Mouse (Mus musculus) cerebellum, adult 8-10 months (tissue): ENCODE measurements around the gene Fbxl17.

ENCODE experiments used
- DNase-seq: peaks from one replicate; pipeline ENCODE4 v3.0.0; 2022

Fbxl17 gene

DNA sequence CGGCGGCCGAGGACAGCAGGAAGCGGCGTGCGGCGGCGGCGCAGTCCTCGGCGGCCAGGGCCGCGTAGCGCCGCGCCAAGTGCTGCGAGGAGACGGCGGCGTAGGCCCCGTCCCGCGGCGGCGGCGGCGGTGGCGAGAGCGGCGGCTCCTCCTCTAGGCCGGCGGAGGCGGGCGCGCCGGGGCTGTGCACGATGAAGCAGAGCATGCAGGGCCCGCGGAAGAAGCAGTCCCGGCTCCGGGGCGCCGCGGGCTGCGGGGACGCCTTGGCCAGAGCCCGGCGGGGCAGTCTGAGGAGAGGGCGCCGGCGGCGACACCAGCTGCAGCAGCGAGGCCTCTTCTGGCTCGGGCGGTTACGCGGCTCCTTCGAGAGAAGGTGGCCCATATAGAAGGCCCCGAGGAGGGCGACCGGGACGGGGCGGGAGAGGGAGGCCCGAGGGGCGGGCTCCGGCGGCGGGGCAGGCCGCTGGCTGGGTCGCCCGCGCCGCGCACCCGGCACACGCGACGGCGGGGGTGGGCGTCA is at the start of gene Fbxl17:
Gene Fbxl17 (minus strand): TSS at position 382 of the 520 bp plus-strand sequence.
- DNase-seq: peak; percentile 63

GRCm38 (mm10) chr17:63547465-63547864 is 47.6 kb upstream of the Fbxl17 start:
- peak; percentile 11 for DNase-seq

DNA sequence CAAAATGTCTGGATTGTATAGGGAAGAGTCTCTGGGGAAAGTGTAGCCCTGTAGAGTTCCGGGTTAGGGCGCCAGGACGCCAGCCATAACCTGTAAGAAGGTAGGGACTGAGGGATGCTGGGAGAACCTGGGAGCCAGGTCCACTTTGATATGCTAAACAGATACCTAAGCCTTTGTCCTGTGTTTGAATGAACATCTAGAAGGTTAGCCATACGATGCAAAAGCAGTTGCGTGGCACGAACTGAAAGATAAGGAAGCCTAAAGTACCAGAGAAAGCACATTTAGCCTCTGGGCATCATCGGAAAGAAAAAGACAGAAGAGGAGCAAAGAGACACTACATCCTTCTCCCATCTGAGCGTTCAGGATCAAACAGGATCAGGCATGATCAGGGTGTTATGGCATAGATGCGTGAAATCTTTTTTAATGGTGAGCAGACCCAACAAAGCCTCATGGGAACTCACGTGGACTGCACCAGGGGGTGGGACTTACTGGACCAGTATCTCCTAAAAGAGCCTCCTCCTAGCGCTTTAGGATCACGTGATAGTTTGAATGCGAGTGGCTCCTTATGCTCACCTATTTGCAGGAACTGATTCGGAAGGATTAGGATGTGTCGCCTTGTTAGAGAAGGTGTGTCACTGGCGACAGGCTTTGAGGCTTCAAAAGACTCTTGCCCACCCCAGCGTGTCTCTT is 34.9 kb upstream of the Fbxl17 start:
- DNase-seq: no peak

DNA sequence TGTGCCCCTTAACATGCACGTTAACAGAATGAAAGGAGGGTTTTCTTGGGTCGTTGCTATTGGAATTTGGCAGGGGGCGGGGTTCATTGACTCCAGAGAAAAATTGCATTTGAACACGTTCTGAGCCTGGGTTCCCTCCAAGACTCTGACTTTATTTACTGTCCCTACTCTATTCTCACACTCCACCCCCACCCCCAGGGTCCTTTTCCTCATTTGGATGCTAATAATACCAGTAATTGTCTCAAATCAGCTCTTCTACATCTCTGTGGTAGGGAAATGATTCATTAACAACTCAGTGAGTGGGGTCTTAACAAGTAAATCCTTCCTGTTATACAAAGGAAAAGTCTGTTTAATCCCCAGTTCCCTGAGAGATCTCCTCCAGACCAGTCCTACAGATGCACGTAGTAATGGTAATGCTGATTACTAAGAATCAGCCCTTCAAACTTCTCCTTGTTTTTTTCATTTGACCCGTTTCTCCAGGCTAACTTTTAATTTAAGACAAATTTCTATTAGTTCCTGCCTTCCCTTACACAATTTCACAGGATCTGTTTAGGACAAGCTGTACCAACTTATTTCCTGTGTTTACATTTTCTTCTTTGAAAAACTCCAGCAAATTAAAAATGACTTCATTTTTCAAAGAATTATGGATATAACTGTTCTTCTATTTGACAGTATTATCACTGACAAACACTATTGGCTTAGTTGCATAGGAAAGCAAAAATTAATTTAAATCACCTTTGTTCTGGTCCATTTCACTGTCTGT is 33.4 kb upstream of the Fbxl17 start:
- DNase-seq: no peak

GRCm38 (mm10) chr17:63529476-63529875 is 29.7 kb upstream of the Fbxl17 start:
- no peak for DNase-seq

GRCm38 (mm10) chr17:63520691-63521090 is 20.9 kb upstream of the Fbxl17 start:
- no peak for DNase-seq

GRCm38 (mm10) chr17:63510451-63510850 is 10.6 kb upstream of the Fbxl17 start:
- no peak for DNase-seq

DNA sequence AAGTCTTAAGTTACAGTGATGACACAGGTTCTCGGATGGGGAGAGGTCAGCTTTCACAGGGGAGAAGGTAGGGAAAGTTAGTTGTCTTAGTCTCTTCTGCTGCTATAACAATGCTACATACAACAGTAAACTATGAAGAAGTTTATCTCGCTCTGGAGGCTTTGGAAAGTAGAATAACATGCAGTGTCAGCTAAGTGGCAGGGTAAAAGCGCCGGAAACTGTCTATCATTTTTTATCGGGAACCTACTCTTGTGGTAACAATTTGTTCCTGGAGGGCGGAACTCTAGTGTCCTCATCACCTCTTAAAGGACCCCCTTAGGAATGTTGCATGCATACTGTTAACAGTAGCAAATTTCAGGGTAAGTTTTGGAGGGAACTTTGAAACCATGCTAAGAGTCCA is 1.3 kb upstream of the Fbxl17 start:
- no peak for DNase-seq

GRCm38 (mm10) chr17:63500156-63500834 is 478 bp upstream of the Fbxl17 start:
- peak; percentile 80 for DNase-seq

- DNase-seq: peak; percentile 41
Observed at GRCm38 (mm10) chr17:63498717-63499635, 841 bp downstream of the Fbxl17 start.

DNA sequence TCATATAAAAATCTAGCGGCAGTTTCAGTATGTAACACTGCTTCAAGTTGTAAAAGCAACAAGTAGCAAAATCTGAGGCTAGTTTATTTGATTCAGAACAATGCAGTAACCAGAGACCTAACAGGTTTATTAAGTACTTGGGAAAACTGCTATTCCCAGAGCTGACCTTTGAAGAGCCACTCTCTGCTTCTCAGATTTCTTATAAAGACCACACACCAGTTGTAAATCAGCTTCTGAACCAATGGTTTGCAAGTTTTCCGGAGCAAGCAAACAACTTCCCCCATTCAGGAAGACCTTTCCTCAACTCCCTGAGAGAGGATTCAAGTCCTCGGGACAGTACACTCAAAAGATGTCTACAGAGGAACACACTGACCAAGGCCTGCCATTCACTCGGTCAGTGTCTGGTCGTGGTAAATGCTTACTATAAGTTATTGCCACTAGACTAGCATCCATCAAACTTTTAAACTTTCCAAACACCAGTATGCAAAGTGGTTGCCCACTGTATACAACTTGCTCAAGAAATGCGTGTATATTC is 1.6 kb downstream of the Fbxl17 start:
- no peak for DNase-seq

DNA sequence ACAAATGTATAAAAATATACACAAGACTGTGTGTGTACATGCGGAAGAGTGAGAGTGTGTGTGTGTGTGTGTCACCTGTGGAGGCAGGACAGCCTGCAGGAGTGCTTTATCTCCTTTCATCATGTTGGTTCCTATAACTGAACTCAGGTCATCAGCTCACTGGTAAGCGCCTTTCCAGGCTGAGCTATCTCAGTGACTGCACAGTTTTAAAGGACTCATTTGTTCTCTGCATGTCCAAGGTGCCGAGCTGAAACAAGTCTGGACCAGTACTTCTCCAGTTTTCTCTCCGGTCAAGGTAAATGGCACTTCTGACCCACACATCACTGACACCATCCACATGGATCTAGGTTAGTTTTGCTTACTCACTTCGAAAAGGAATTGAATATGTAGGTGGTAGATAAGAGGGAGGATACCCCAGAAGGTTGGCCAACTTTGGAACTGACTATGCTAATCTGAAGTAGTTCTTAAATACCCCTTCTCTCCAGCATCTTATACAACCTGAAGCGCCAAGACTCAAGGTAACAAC is 2.5 kb downstream of the Fbxl17 start:
- no peak for DNase-seq

- DNase-seq: no peak
Observed at GRCm38 (mm10) chr17:63496153-63496552, 3.7 kb downstream of the Fbxl17 start.

DNA sequence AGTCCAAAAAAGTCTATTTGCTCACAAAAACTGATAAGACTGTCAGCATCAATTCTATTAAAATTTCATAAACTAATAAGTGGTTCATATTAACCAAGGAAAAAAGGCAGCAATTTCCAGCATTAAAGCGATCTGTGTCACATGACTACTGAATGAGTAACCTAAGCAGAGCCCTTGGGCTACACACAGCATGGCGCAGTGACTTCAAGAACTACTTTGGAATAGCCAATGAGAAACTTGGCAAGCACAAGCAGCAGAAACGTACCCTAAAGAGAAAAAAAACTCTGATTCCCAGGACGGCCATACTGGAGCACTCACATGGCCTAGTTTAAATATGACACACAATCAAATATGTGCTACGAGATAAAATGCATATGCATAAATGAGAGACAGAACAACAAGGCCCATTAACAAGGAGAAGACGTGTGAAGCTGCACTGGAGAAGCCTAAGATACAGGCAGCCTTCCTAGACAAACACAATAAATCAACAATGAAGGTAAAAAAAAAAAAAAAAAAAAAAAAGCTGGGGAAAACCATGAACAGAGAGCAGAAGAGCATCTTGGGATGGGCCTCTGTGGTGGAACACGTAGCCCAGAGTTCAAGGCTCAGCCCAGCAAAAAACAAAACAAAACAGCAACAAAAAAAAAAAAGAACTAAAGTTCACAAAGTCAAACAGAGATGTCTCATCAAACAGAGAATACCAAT is 5.8 kb downstream of the Fbxl17 start:
- no peak for DNase-seq

DNA sequence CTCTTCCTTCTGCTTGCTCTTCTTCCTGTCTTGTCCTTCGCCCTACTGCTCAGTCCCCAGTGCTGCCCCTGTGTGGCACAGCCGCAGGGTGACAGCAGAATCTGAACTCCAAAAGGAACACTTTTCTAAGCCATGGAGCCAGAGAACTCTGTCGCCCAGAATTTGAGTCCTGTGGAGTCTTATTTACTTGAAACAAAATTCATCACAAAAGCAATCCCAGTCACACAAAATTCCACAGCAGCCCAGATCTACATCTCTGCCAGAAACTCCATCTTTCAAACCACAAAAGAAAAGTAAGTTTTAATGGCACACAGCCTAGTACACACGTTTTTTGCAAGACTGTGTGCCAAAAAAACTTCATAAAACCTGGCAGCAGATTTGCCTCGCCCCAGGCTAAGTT is 6.5 kb downstream of the Fbxl17 start:
- DNase-seq: peak; percentile 38

- DNase-seq: no peak
Observed at GRCm38 (mm10) chr17:63492665-63493273, 7.0 kb downstream of the Fbxl17 start.

- no peak for DNase-seq
Observed at GRCm38 (mm10) chr17:63489525-63489924, 10.3 kb downstream of the Fbxl17 start.

DNA sequence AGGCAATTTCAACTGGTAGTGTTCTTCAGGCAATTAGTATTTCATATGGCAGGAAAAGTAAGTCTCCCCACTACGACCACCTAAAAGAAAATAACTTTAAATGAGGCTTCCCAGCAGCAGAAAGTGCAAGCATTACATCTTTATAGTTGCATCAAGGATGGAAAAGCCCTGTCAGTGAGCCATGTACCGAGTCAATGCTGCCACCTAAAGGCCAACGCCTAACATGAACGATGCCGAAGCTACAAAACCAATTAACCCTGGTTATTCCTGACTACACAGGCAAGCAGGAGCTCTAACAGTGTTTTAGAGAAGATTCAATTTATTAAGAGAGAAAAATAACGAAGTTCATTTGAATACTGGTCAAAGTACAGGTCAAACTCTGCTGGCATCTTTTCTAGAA is 32.0 kb downstream of the Fbxl17 start:
- DNase-seq: peak; percentile 55

- peak; percentile 34 for DNase-seq
Observed at GRCm38 (mm10) chr17:63465239-63465638, 34.6 kb downstream of the Fbxl17 start.

- DNase-seq: no peak
Observed at GRCm38 (mm10) chr17:63462512-63462911, 37.3 kb downstream of the Fbxl17 start.
